Comparison of ENCODE assay signal across 34 mouse cellular contexts in genomic region chr6:131406957-131407356, GRCm38 (mm10). TPM values are rescaled to one million over a fixed set of nuclear protein-coding genes. Genes with fewer than 3 reads are reported as not detected.
"Had no signal": no experiment of that assay in that cellular context is flagged by ENCODE, and none has a peak within 500 bp of the region (broad histone marks: within the 10 kb centered on the region; RNA-seq: fewer than 3 reads in every experiment).

No protein-coding gene starts in this region.

- H3K27ac ChIP-seq: limb, embryonic 10.5 days; limb, embryonic 12.5 days; limb, embryonic 13.5 days; limb, embryonic 15.5 days; liver, embryonic 12.5 days; liver, embryonic 13.5 days; liver, embryonic 14.5 days; liver, embryonic 15.5 days; lung, embryonic 15.5 days; macrophage; midbrain, embryonic 10.5 days; midbrain, embryonic 12.5 days; midbrain, embryonic 13.5 days; midbrain, embryonic 15.5 days; neural tube, embryonic 12.5 days; neural tube, embryonic 13.5 days had no signal

- H3K4me1 ChIP-seq: limb, embryonic 10.5 days; limb, embryonic 12.5 days; limb, embryonic 13.5 days; limb, embryonic 15.5 days; liver, embryonic 12.5 days; liver, embryonic 13.5 days; liver, embryonic 15.5 days; lung, embryonic 15.5 days; midbrain, embryonic 10.5 days; midbrain, embryonic 12.5 days; midbrain, embryonic 13.5 days; midbrain, embryonic 15.5 days; neural tube, embryonic 12.5 days; neural tube, embryonic 13.5 days had no signal

- H3K36me3 ChIP-seq: limb, embryonic 10.5 days; limb, embryonic 12.5 days; limb, embryonic 13.5 days; limb, embryonic 15.5 days; liver, embryonic 12.5 days; liver, embryonic 13.5 days; liver, embryonic 15.5 days; lung, embryonic 15.5 days; midbrain, embryonic 10.5 days; midbrain, embryonic 12.5 days; midbrain, embryonic 13.5 days; midbrain, embryonic 15.5 days; neural tube, embryonic 12.5 days; neural tube, embryonic 13.5 days had no signal

- H3K4me2 ChIP-seq: limb, embryonic 12.5 days; limb, embryonic 13.5 days; limb, embryonic 15.5 days; liver, embryonic 11.5 days; liver, embryonic 12.5 days; liver, embryonic 13.5 days; liver, embryonic 15.5 days; lung, embryonic 14.5 days; lung, embryonic 15.5 days; midbrain, embryonic 11.5 days; midbrain, embryonic 12.5 days; midbrain, embryonic 13.5 days; midbrain, embryonic 15.5 days; neural tube, embryonic 12.5 days; neural tube, embryonic 13.5 days had no signal

- DNase-seq: left cerebral cortex, postnatal 4 days; liver; liver, embryonic 13.5 days; liver, postnatal 0 days; lung, adult 18-20 months; lung, adult 2 months; lung, embryonic 14.5 days; lung, postnatal 10 days; lung, postnatal 14 days; lung, postnatal 36 days; lung, postnatal 4 days; midbrain, embryonic 14.5 days had no signal

- H3K4me3 ChIP-seq: limb, embryonic 10.5 days; limb, embryonic 12.5 days; limb, embryonic 13.5 days; limb, embryonic 15.5 days; liver, embryonic 12.5 days; liver, embryonic 13.5 days; liver, embryonic 15.5 days; lung, embryonic 15.5 days; megakaryocyte, embryonic 14.5 days; midbrain, embryonic 10.5 days; midbrain, embryonic 12.5 days; midbrain, embryonic 13.5 days; midbrain, embryonic 15.5 days; myocyte; neural tube, embryonic 12.5 days; neural tube, embryonic 13.5 days had no signal

- H3K9me3 ChIP-seq: limb, embryonic 10.5 days; limb, embryonic 12.5 days; limb, embryonic 13.5 days; limb, embryonic 15.5 days; liver, embryonic 12.5 days; liver, embryonic 13.5 days; liver, embryonic 15.5 days; lung, embryonic 15.5 days; megakaryocyte, embryonic 14.5 days; midbrain, embryonic 10.5 days; midbrain, embryonic 12.5 days; midbrain, embryonic 13.5 days; midbrain, embryonic 15.5 days; neural tube, embryonic 12.5 days; neural tube, embryonic 13.5 days had no signal

- H3K27me3 ChIP-seq: limb, embryonic 12.5 days; limb, embryonic 13.5 days; limb, embryonic 15.5 days; liver, embryonic 15.5 days; lung, embryonic 15.5 days; midbrain, embryonic 12.5 days; midbrain, embryonic 13.5 days; midbrain, embryonic 15.5 days; neural tube, embryonic 12.5 days; neural tube, embryonic 13.5 days had no signal

- ATAC-seq: liver, embryonic 12.5 days; liver, postnatal 0 days; lung, postnatal 0 days; midbrain, embryonic 13.5 days; midbrain, embryonic 15.5 days; midbrain, embryonic 16.5 days had no signal

- H3K9ac ChIP-seq: limb, embryonic 12.5 days; limb, embryonic 13.5 days; limb, embryonic 15.5 days; liver, embryonic 12.5 days; liver, embryonic 13.5 days; liver, embryonic 14.5 days; liver, embryonic 15.5 days; liver, postnatal 0 days; lung, embryonic 14.5 days; lung, embryonic 15.5 days; midbrain, embryonic 12.5 days; midbrain, embryonic 13.5 days; midbrain, embryonic 15.5 days; neural tube, embryonic 12.5 days; neural tube, embryonic 13.5 days had no signal

RNA-seq across cellular contexts. Expression of gene Styk1, which starts 53.6 kb away (rescaled TPM):
- polyA plus RNA-seq: liver, adult 2 months; macrophage had no signal
